Mouse (Mus musculus): Measurements from ENCODE around the gene Zdhhc7. TPM values are rescaled to one million over a fixed set of nuclear protein-coding genes. Genes with fewer than 3 reads are reported as not detected.

Zdhhc7 gene
- total RNA-seq, 2 experiments from 2014 or later, result 24.9 to 26.2 TPM

DNA sequence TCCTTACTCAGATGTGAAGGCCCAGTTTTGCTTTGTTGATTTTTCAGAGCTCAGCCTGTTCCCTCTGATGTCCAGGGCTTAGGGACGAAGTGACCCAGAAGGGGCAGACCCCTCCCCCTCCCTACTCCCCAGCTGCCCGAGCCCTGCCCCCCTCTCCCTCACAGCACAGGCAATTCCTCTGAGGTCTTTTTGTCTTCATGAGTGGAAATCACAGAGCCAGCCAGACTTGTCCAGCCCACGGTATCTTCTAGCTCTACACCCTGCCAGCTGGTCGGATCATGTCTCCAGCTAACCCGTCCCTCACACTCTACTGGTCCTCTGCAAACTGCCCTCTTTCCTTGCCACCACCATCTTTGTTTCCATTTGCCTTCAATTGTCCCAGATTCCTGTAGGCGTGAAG is 66.8 kb downstream of the Zdhhc7 start:
- peak; percentile 37 for DNase-seq

DNA sequence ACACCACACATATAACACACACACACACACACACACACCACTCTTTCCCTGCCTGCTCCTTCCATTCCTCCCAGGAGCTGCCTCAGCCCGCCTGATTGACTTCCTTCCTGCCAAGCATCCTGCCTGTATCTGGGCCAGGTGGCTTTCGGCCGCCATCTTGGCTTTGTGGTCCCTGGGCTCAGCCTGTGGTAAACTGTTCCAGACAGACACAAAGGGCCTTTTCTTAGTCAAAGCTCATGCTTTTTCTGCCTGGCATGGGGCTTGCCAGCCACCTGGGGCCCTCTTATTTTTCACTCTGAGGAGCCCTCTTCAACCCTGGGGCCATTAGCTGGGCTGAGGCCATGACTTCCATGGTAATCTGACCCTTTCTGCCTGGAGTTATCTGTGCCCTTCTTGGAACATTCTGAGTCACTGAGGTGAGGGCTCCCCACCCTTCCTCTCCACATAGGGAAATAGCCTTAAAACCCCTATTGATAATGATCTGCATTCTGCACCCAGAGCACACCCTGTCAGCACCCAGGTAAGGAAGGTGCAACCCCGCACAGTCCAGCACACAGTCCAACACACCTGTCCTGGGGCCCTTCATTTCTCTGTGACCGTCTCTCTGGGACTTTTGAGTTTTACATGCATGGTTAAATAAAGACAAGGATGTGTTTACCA is 68.6 kb downstream of the Zdhhc7 start:
- no peak for DNase-seq

Other genes starting within 250 kb of the Zdhhc7 start
- gene Klhl36, start 239.2 kb downstream of the Zdhhc7 start, total RNA-seq (2021), result 1 to 10 TPM; 1.3 to 1.4 TPM
- gene Usp10, start 191.1 kb downstream of the Zdhhc7 start, total RNA-seq (2021), result 10 to 100 TPM; 42.2 to 50.1 TPM
- gene Gm20388, start 190.6 kb downstream of the Zdhhc7 start, total RNA-seq (2021), result 1 to 10 TPM in 1 of 2 experiments, not detected in 1; 6.7 TPM
- 1 to 10 TPM; 5.2 to 8.3 TPM for gene Crispld2, start 109.0 kb downstream of the Zdhhc7 start, total RNA-seq (2021)
- gene 6430548M08Rik, start 12.7 kb upstream of the Zdhhc7 start, total RNA-seq (2021), result 10 to 100 TPM; 23.6 to 27.6 TPM
- not detected for gene Fam92b, start 76.0 kb upstream of the Zdhhc7 start, total RNA-seq (2021)
- 10 to 100 TPM; 23.1 to 27.1 TPM for gene Gse1, start 127.0 kb upstream of the Zdhhc7 start, total RNA-seq (2021)

All from gastrocnemius, postnatal 25 days (tissue).